Comparison of ENCODE assay signal across 7 mouse cellular contexts in the genomic region with DNA sequence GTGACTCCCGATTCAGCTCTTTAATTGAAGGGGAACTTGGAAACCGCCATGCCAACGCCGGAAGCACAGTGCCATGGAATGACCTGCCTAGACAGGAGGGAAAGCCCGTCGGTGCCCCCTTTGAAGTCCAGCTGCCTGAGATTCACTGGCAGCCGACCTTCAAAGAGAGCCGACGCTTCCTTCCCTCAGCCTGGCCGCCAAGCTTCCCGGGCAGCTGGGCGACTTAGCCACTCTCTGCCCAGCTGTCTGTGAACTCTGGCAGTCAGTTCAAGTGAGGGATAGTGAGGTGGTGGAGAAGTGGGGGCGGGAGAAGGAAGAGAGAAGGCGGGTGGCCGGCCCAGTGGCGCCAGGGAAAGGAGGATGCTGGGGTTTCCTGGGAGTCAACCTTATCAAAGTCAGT.
A peak's percentile ranks its signal among the peaks of the same experiment; 100 is the strongest.
DNase-seq lines count a peak whose midpoint lies in the region; ATAC-seq and TF ChIP-seq lines count a peak whose summit lies in the region.

No protein-coding gene starts in this region.

- no peak for TF ChIP-seq EP300 in heart, adult 2 months (IDR thresholded peaks at IDR 0.05; ENCODE audit: insufficient read depth, low read depth, low read length)
- no peak for TF ChIP-seq EP300 in stomach, postnatal 0 days (optimal IDR thresholded peaks at IDR 0.05)

- TF ChIP-seq POLR2A in heart, adult 2 months (IDR thresholded peaks at IDR 0.05; ENCODE audit: insufficient read depth, low read depth, low read length): no peak

- no peaks in the 10 kb centered on the region for H3K36me3 ChIP-seq in heart, adult 2 months (ENCODE audit: control insufficient read depth, insufficient read depth, low read length)
- no peaks in the 10 kb centered on the region for H3K36me3 ChIP-seq in limb, embryonic 15.5 days
- no peaks in the 10 kb centered on the region for H3K36me3 ChIP-seq in stomach, postnatal 0 days (ENCODE audit: control insufficient read depth, insufficient read depth, low read length)

- peak; percentile 4 for DNase-seq in urinary bladder, postnatal 14 days (ENCODE audit: low spot score)
- DNase-seq in urinary bladder, adult 18-20 months (ENCODE audit: low spot score in 2 of 2): no peak
- peak; percentile 34 to 37 for DNase-seq in heart, adult 2 months
- peak; percentile 15 for DNase-seq in stomach, postnatal 0 days (ENCODE audit: low spot score)
- no peak for DNase-seq in frontal cortex, postnatal 14 days (ENCODE audit: low spot score in 2 of 2)
- no peak for DNase-seq in cerebellum, postnatal 4 days (ENCODE audit: low spot score in 2 of 2)

- WGBS in heart, adult 2 months: 23% methylated on average over 16 of the region's 16 CpGs
- WGBS in limb, embryonic 15.5 days: 27% methylated on average over 16 of the region's 16 CpGs
- WGBS in stomach, postnatal 0 days: 43% methylated on average over 16 of the region's 16 CpGs

- H3K9me3 ChIP-seq in limb, embryonic 15.5 days: no peaks in the 10 kb centered on the region
- H3K9me3 ChIP-seq in stomach, postnatal 0 days (ENCODE audit: control insufficient read depth, low read length): no peaks in the 10 kb centered on the region

- H3K27me3 ChIP-seq in heart, adult 2 months (ENCODE audit: control insufficient read depth, insufficient read depth, low read length): no peaks in the 10 kb centered on the region
- no peaks in the 10 kb centered on the region for H3K27me3 ChIP-seq in limb, embryonic 15.5 days
- no peaks in the 10 kb centered on the region for H3K27me3 ChIP-seq in stomach, postnatal 0 days (ENCODE audit: control insufficient read depth, insufficient read depth, low read length)

- intact Hi-C loops in heart, adult 2 months (cut with DNase I): no loop called here

- ATAC-seq in limb, embryonic 15.5 days (ENCODE audit: insufficient number of reproducible peaks, low FRiP score, low TSS enrichment, low read depth): no peak
- ATAC-seq in stomach, postnatal 0 days (ENCODE audit: low FRiP score, low TSS enrichment): no peak

- H3K79me2 ChIP-seq in heart, adult 2 months (replicated peaks; ENCODE audit: control insufficient read depth, insufficient read depth, low read length): no peaks in the 10 kb centered on the region

- TF ChIP-seq CTCF in heart, adult 2 months (IDR thresholded peaks at IDR 0.05): no peak
- no peak for TF ChIP-seq CTCF in stomach, postnatal 0 days (IDR thresholded peaks at IDR 0.05; ENCODE audit: low read depth)

- H3K9ac ChIP-seq in heart, adult 2 months (ENCODE audit: low read depth, low read length): no peak overlapping the region
- no peak overlapping the region for H3K9ac ChIP-seq in limb, embryonic 15.5 days
- no peak overlapping the region for H3K9ac ChIP-seq in stomach, postnatal 0 days (ENCODE audit: low read length)

- no peak overlapping the region for H3K27ac ChIP-seq in heart, adult 2 months
- no peak overlapping the region for H3K27ac ChIP-seq in limb, embryonic 15.5 days
- H3K27ac ChIP-seq in stomach, postnatal 0 days (replicated peaks): no peak overlapping the region

- peak overlapping the region; percentile 14; the same call in 1 of the 2 replicates for H3K4me3 ChIP-seq in heart, adult 2 months
- H3K4me3 ChIP-seq in limb, embryonic 15.5 days: no peak overlapping the region
- no peak overlapping the region for H3K4me3 ChIP-seq in stomach, postnatal 0 days (ENCODE audit: low read depth, low read length)

- H3K4me1 ChIP-seq in heart, adult 2 months (ENCODE audit: control insufficient read depth, insufficient read depth, low read length): peaks cover 4% of the 10 kb centered on the region
- peaks cover 9% of the 10 kb centered on the region; the same call in 1 of the 2 replicates for H3K4me1 ChIP-seq in limb, embryonic 15.5 days
- H3K4me1 ChIP-seq in stomach, postnatal 0 days (replicated peaks; ENCODE audit: control insufficient read depth, insufficient read depth): no peaks in the 10 kb centered on the region

- H3K4me2 ChIP-seq in limb, embryonic 15.5 days: peak overlapping the region; percentile 27
- H3K4me2 ChIP-seq in stomach, postnatal 0 days (replicated peaks; ENCODE audit: low read depth): no peak overlapping the region

Comparison
In these comparisons a context has a peak if more than half of its experiments do, and no peak if none do; other contexts are left out.
1. DNase-seq: peak in urinary bladder, postnatal 14 days (single experiment), heart, adult 2 months (2 of 2) and stomach, postnatal 0 days (single experiment); none in urinary bladder, adult 18-20 months (0 of 2), frontal cortex, postnatal 14 days (0 of 2) and cerebellum, postnatal 4 days (0 of 2).